Mouse (Mus musculus): ENCODE results near the gene Rtl10.

DNA sequence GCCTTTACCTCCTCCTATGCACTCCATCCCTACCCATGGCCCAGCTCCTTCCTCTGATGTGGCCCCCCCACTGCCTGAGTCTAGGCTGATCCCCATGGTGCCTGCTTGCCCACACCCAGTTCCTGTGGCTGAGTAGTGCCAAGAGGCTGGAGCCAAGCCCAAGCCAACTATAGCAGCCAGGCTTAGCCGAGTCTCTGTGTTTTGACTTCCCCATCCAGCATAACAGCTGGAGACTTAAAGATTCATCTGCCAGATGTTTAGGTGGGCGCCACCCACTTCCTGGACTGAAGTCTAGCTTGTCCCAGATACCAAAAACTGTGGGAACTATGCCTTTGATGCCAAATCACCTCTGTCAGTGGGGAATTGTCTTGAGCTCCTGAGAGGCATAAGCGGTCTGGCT lies 34.4 kb upstream of the Rtl10 start:
- no peak for TF ChIP-seq POLR2A (IDR thresholded peaks at IDR 0.05; ENCODE audit: control insufficient read depth in 1 of 2, insufficient read depth in 1 of 2, low read depth in 1 of 2, low read length in 2 of 2, poor library complexity in 1 of 2)
- TF ChIP-seq ZKSCAN1 (IDR thresholded peaks at IDR 0.05; ENCODE audit: low read depth, low read length), result no peak
- no peak for TF ChIP-seq MAX (IDR thresholded peaks at IDR 0.05; ENCODE audit: low read length)
- no peak for TF ChIP-seq CTCF (IDR thresholded peaks at IDR 0.05 in 2 of 3, conservative IDR thresholded peaks at IDR 0.05 in 1 of 3; ENCODE audit: control insufficient read depth in 1 of 3, insufficient read depth in 1 of 3, low read depth in 2 of 3, low read length in 3 of 3, poor library complexity in 1 of 3, severe bottlenecking in 1 of 3)
- TF ChIP-seq ZC3H11A (IDR thresholded peaks at IDR 0.05; ENCODE audit: low read depth, low read length), result no peak
- no peak for TF ChIP-seq NELFE (IDR thresholded peaks at IDR 0.05; ENCODE audit: low read depth, low read length)
- TF ChIP-seq MYB (IDR thresholded peaks at IDR 0.05; ENCODE audit: low read depth, low read length), result no peak
- TF ChIP-seq CHD2 (IDR thresholded peaks at IDR 0.05; ENCODE audit: low read length), result no peak
